Mouse (Mus musculus): ENCODE measurements at regions not wholly inside any gene's neighbourhood (a gene's known extent, or its start where the extent isn't known, plus 50 kb on each side); places are given as distances from the start of the nearest gene placed in this dataset.

DNA sequence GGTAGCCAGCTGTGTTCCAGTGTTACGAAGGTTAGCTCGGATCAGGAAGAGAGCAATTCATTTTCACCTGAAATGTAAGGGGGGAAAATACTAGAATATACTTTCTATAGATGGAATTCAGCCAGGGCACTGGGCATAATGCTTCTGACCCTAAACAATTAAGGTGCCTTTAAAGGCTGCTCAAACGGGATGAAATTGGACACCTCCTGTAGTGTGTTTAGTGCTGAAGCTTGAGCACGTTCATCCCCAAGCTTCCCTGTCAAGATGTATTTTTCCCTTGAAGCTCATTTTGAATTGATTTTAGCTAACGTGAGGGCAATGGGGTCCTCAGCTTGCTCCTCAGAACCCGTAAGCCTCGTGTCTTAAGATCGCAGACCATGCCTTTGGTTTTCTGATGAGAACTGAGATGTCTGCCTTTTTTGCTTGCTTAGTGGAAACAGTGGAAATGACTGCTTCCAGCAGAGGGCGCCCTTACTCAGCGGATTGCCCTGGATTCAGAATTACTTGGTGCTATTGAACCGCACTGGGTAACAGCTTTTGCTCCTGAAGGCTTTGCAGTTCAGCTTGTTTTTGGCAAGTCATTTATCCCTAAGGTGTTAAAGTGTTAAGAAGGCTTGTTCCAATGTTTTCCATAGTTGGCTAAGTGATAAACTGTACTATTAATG is 74.6 kb upstream of the Fermt1 start:
- no peak overlapping the region for H3K4me2 ChIP-seq (ENCODE audit: low read depth, low read length)
- no peak overlapping the region for H3K4me3 ChIP-seq (ENCODE audit: low read length)
- H3K9me3 ChIP-seq (replicated peaks; ENCODE audit: control insufficient read depth, low read length): no peaks in the 10 kb centered on the region
- H3K36me3 ChIP-seq (ENCODE audit: control insufficient read depth, insufficient read depth): no peaks in the 10 kb centered on the region
- H3K27ac ChIP-seq (ENCODE audit: low read length): no peak overlapping the region
- no peaks in the 10 kb centered on the region for H3K4me1 ChIP-seq (ENCODE audit: control insufficient read depth, insufficient read depth, low read length)
- no peak for ATAC-seq (replicated peaks; ENCODE audit: extremely low read depth, insufficient read depth, low FRiP score)
- H3K27me3 ChIP-seq (ENCODE audit: control insufficient read depth, insufficient read depth, low read length): no peaks in the 10 kb centered on the region
- 25% methylated on average over 11 of the region's 11 CpGs for WGBS
- no peak overlapping the region for H3K9ac ChIP-seq (ENCODE audit: low read length)

DNA sequence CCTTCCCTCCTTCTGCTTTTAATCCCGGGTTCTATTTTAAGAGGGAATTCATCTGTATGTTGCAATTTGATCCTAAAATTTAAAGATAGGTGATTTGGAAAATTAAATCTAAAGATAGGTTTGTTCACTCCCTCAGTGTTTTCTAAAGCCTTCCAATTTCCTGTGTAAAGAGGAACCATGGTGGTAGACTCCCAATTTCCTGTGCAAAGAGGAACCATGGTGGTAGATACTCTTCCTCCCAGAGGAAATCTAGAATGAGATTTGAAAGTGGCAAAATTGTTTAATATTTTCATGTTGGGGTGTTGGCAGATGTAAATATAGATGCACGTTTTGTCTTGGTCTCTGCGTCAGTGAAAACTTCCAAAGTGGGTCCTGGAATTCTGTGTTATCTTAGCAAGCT is 75.5 kb upstream of the Fermt1 start:
- Histone ChIP-seq H3K9me3 (replicated peaks; ENCODE audit: control insufficient read depth, low read length) (no peaks in the 10 kb centered on the region), H3K4me2 (ENCODE audit: low read depth, low read length) (no peak overlapping the region), H3K27me3 (ENCODE audit: control insufficient read depth, insufficient read depth, low read length) (no peaks in the 10 kb centered on the region), H3K4me3 (ENCODE audit: low read length) (no peak overlapping the region), H3K4me1 (ENCODE audit: control insufficient read depth, insufficient read depth, low read length) (no peaks in the 10 kb centered on the region), H3K9ac (ENCODE audit: low read length) (no peak overlapping the region), H3K36me3 (ENCODE audit: control insufficient read depth, insufficient read depth) (no peaks in the 10 kb centered on the region), H3K27ac (ENCODE audit: low read length) (no peak overlapping the region)
- WGBS: 82% methylated on average over 3 of the region's 3 CpGs
- no peak for ATAC-seq (replicated peaks; ENCODE audit: extremely low read depth, insufficient read depth, low FRiP score)

DNA sequence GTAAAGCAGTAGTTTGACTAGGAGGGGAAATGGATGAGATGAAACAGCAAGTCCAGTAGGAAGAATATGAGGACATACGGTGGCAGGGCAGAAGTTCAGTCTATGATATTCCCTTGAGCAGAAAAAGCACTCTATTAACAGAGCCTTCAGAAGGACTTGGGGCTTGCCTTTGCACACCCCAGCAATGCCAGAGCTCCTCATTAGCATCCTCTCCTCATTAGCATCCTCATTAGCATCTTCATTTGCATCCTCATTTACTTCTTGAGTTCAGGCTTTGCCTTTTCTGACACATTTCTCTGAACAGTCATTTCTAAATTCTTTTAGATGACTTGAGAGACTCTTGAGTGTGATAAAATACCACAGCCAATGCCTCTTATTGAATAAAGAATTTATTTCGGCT is 81.3 kb upstream of the Fermt1 start:
- no peak overlapping the region for H3K4me2 ChIP-seq (ENCODE audit: low read depth, low read length)
- no peak for ATAC-seq (replicated peaks; ENCODE audit: extremely low read depth, insufficient read depth, low FRiP score)
- H3K9ac ChIP-seq (ENCODE audit: low read length): no peak overlapping the region
- no peaks in the 10 kb centered on the region for H3K9me3 ChIP-seq (replicated peaks; ENCODE audit: control insufficient read depth, low read length)
- no peaks in the 10 kb centered on the region for H3K36me3 ChIP-seq (ENCODE audit: control insufficient read depth, insufficient read depth)
- no peak overlapping the region for H3K27ac ChIP-seq (ENCODE audit: low read length)
- 85% methylated on average over 2 of the region's 2 CpGs for WGBS
- no peak overlapping the region for H3K4me3 ChIP-seq (ENCODE audit: low read length)
- H3K4me1 ChIP-seq (ENCODE audit: control insufficient read depth, insufficient read depth, low read length): no peaks in the 10 kb centered on the region
- no peaks in the 10 kb centered on the region for H3K27me3 ChIP-seq (ENCODE audit: control insufficient read depth, insufficient read depth, low read length)

DNA sequence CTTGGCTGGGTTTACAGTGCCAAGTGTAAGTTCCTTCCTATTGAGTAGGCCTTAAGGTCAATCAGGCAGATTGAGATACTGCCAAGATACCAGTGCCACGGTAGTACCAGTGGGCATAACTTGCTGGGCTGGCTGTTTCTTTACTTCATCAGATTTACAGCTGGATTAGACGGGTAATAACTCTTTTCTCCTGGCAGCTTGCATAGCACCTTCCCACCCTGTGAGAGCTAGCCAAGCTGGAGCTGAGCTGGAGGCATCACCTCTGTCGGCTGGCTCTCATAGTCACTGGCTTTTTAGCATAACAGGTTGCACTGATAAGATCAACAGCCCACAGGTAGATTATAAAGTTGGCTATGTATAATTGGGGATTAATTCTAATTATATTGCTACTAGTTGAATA is 89.7 kb upstream of the Fermt1 start:
- WGBS: 64% methylated on average over 3 of the region's 3 CpGs
- H3K9ac ChIP-seq (ENCODE audit: low read length): no peak overlapping the region
- no peaks in the 10 kb centered on the region for H3K36me3 ChIP-seq (ENCODE audit: control insufficient read depth, insufficient read depth)
- ATAC-seq (replicated peaks; ENCODE audit: extremely low read depth, insufficient read depth, low FRiP score): no peak
- no peak overlapping the region for H3K4me2 ChIP-seq (ENCODE audit: low read depth, low read length)
- no peaks in the 10 kb centered on the region for H3K27me3 ChIP-seq (ENCODE audit: control insufficient read depth, insufficient read depth, low read length)
- H3K4me1 ChIP-seq (ENCODE audit: control insufficient read depth, insufficient read depth, low read length): no peaks in the 10 kb centered on the region
- no peaks in the 10 kb centered on the region for H3K9me3 ChIP-seq (replicated peaks; ENCODE audit: control insufficient read depth, low read length)
- H3K4me3 ChIP-seq (ENCODE audit: low read length): no peak overlapping the region
- H3K27ac ChIP-seq (ENCODE audit: low read length): no peak overlapping the region

DNA sequence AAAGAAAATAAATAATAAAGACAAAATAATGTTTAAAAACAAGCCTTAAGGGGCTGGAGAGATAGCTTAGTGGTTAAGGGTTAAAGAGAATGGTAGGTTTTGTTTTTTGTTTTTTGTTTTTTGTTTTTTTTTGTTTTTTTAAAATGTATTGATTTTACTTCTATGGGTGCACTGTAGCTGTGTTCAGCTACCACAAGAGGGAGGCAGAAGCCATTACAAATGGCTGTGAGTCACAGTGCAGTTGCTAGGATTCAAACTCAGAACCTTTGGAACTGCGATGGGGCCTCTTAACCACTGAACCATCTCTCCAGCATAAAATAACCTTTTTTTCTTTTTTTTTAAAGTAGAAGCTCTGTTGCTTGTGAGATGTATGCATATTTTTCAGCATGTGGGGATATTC is 95.0 kb upstream of the Fermt1 start:
- Histone ChIP-seq H3K27ac (ENCODE audit: low read length) (no peak overlapping the region), H3K9me3 (replicated peaks; ENCODE audit: control insufficient read depth, low read length) (no peaks in the 10 kb centered on the region), H3K27me3 (ENCODE audit: control insufficient read depth, insufficient read depth, low read length) (no peaks in the 10 kb centered on the region), H3K36me3 (ENCODE audit: control insufficient read depth, insufficient read depth) (no peaks in the 10 kb centered on the region), H3K4me2 (ENCODE audit: low read depth, low read length) (no peak overlapping the region), H3K4me1 (ENCODE audit: control insufficient read depth, insufficient read depth, low read length) (no peaks in the 10 kb centered on the region), H3K9ac (ENCODE audit: low read length) (no peak overlapping the region), H3K4me3 (ENCODE audit: low read length) (no peak overlapping the region)
- ATAC-seq (replicated peaks; ENCODE audit: extremely low read depth, insufficient read depth, low FRiP score): no peak
- 89% methylated on average over 1 of the region's 1 CpGs for WGBS

DNA sequence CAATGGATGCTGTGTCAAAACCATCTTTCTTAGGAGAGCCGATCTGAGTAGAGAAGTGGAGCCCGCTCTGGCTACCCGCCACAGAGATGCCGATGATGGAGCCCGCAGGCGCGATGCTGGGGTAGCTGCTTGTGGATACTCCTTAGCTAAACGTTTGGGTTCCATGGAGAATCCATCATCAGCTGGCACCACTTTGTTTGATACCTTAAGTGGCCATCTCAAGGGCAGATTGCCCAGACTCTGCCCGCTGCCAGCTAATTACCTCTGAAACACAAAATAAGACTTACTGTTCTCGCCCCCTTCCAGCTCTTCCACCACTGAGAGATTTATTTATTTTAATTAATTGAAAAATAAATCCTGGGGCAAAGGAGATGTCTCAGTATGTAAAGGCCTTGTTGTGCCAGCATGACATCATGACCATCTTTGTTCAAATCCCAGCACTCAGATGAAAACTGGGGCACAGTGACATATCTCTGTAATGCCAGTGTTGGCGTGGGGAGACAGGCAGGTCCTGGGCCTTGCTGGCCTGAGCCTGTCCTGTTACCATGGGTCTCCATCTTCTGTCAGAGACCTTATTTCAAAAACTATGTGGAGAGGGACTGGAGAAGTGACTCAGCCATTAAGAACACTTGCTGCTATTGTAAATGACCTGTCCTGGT is 132.1 kb upstream of the Fermt1 start:
- Histone ChIP-seq H3K4me2 (ENCODE audit: low read depth, low read length) (no peak overlapping the region), H3K4me1 (ENCODE audit: control insufficient read depth, insufficient read depth, low read length) (no peaks in the 10 kb centered on the region), H3K27ac (ENCODE audit: low read length) (no peak overlapping the region), H3K9ac (ENCODE audit: low read length) (no peak overlapping the region), H3K36me3 (ENCODE audit: control insufficient read depth, insufficient read depth) (no peaks in the 10 kb centered on the region), H3K9me3 (replicated peaks; ENCODE audit: control insufficient read depth, low read length) (no peaks in the 10 kb centered on the region), H3K4me3 (ENCODE audit: low read length) (no peak overlapping the region), H3K27me3 (ENCODE audit: control insufficient read depth, insufficient read depth, low read length) (no peaks in the 10 kb centered on the region)
- ATAC-seq (replicated peaks; ENCODE audit: extremely low read depth, insufficient read depth, low FRiP score): no peak
- 83% methylated on average over 11 of the region's 11 CpGs for WGBS

DNA sequence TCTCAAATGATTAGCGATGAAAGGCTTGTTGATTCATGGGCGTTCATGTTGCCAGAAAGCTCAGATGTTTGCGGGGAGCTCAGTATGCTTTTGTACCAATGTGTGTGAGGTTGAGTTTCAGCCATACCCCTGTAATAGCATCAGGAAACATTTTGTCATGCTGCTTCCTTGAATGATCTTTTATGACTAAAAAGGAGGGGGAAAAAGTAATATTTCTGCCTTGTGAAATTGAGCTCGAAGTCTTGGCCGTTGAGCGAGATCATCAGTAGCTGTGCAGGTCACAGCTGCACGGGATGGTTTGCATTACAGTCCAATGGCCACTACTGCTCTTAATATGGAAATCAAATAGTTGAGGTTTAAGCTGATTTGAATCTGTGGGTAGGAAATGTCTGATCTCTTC is 145.3 kb upstream of the Fermt1 start:
- H3K27me3 ChIP-seq (ENCODE audit: control insufficient read depth, insufficient read depth, low read length): no peaks in the 10 kb centered on the region
- no peaks in the 10 kb centered on the region for H3K36me3 ChIP-seq (ENCODE audit: control insufficient read depth, insufficient read depth)
- ATAC-seq (replicated peaks; ENCODE audit: extremely low read depth, insufficient read depth, low FRiP score): no peak
- H3K4me3 ChIP-seq (ENCODE audit: low read length): no peak overlapping the region
- H3K9ac ChIP-seq (ENCODE audit: low read length): no peak overlapping the region
- 84% methylated on average over 7 of the region's 7 CpGs for WGBS
- H3K4me1 ChIP-seq (ENCODE audit: control insufficient read depth, insufficient read depth, low read length): no peaks in the 10 kb centered on the region
- no peaks in the 10 kb centered on the region; the same call in 1 of the 2 replicates for H3K9me3 ChIP-seq (replicated peaks; ENCODE audit: control insufficient read depth, low read length)
- no peak overlapping the region for H3K27ac ChIP-seq (ENCODE audit: low read length)
- no peak overlapping the region for H3K4me2 ChIP-seq (ENCODE audit: low read depth, low read length)

DNA sequence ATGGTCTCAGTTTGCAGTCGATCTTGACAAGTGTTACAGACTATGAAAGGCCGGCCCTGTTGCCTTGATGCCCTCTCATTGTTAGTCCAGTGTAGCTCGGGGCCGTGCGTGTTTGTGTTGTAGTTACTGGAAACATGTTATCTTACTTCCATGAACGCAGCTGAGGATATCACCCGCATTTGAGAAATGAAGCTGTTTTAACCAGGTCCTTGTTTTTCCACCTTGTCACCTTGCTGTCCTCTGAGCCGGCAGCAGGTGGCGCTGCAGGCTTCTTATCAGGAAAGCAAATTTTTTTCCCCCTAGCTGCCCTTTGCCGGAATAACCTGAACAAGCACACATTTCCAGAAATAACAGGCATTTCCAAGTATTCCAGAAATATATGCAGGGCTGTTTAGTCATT is 167.9 kb upstream of the Fermt1 start:
- H3K4me1 ChIP-seq (ENCODE audit: control insufficient read depth, insufficient read depth, low read length): no peaks in the 10 kb centered on the region
- no peak for ATAC-seq (replicated peaks; ENCODE audit: extremely low read depth, insufficient read depth, low FRiP score)
- WGBS: 20% methylated on average over 10 of the region's 10 CpGs
- H3K9ac ChIP-seq (ENCODE audit: low read length): no peak overlapping the region
- no peaks in the 10 kb centered on the region for H3K36me3 ChIP-seq (ENCODE audit: control insufficient read depth, insufficient read depth)
- H3K27me3 ChIP-seq (ENCODE audit: control insufficient read depth, insufficient read depth, low read length): 0 out of 2 replicates have a peak, but pooled peaks cover 3% of the 10 kb centered on the region
- no peak overlapping the region for H3K27ac ChIP-seq (ENCODE audit: low read length)
- H3K4me3 ChIP-seq (ENCODE audit: low read length): no peak overlapping the region
- H3K4me2 ChIP-seq (ENCODE audit: low read depth, low read length): peak overlapping the region; percentile 31
- H3K9me3 ChIP-seq (replicated peaks; ENCODE audit: control insufficient read depth, low read length): no peaks in the 10 kb centered on the region

DNA sequence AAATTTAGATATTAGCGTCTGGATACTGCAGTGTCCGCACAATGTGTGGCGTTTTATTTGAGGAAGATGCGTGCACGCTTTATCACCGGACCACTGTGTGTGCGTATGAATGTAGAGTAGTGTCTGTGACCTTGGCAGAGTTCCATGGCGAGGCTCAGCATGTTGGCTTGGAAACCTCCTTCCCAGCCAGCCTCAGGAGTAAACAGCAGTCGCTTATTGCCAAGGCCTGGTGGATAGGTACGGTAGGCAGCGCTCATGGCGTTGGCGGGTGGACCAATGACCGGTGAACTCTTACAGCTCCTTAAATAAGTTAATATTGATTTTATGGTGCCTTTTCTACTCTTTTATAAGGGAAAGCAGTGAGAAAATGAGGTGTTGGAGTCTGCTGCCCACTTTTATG is 172.9 kb upstream of the Fermt1 start:
- ATAC-seq (replicated peaks; ENCODE audit: extremely low read depth, insufficient read depth, low FRiP score): no peak
- 84% methylated on average over 14 of the region's 14 CpGs for WGBS

More for the DNA sequence above, 172.9 kb upstream of the Fermt1 start:
- Histone ChIP-seq H3K36me3 (ENCODE audit: control insufficient read depth, insufficient read depth) (no peaks in the 10 kb centered on the region), H3K9me3 (replicated peaks; ENCODE audit: control insufficient read depth, low read length) (no peaks in the 10 kb centered on the region), H3K27me3 (ENCODE audit: control insufficient read depth, insufficient read depth, low read length) (0 out of 2 replicates have a peak, but pooled peaks cover 3% of the 10 kb centered on the region), H3K4me2 (ENCODE audit: low read depth, low read length) (no peak overlapping the region), H3K4me1 (ENCODE audit: control insufficient read depth, insufficient read depth, low read length) (no peaks in the 10 kb centered on the region), H3K27ac (ENCODE audit: low read length) (no peak overlapping the region), H3K9ac (ENCODE audit: low read length) (no peak overlapping the region), H3K4me3 (ENCODE audit: low read length) (no peak overlapping the region)

All from heart, embryonic 16.5 days (tissue).